ENCODE assay signal across 8 mouse cellular contexts in the genomic region with DNA sequence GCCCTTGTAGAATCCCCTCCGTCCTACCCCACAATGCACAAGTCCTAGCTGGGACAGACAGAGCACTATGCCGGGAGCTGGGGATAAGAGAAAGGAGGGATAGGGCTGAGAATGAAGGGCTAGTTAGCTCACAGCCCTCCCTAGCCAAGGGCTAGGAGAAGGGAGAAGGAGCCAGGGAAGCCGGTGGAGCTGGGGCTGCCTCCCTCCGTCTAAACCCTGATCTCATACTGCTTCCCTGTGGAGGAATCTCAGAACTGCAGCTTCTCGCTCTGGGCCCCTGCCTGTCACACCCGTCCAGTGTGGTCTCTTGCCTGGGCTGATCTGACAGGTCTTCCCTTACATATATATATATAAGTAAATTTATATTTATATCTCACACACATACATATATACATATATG.
DNase-seq lines count a peak whose midpoint lies in the region; ATAC-seq lines count a peak whose summit lies in the region.

No protein-coding gene starts in this region.

- no peak overlapping the region for H3K27ac ChIP-seq in liver, embryonic 11.5 days (ENCODE audit: low read depth, low read length)

- no peak for ATAC-seq in liver, embryonic 11.5 days (replicated peaks; ENCODE audit: low FRiP score)

- H3K9me3 ChIP-seq in liver, embryonic 11.5 days (ENCODE audit: control insufficient read depth, low read length), result no peaks in the 10 kb centered on the region

- no peak overlapping the region for H3K4me3 ChIP-seq in liver, embryonic 11.5 days (ENCODE audit: low read depth, low read length)

- WGBS in liver, embryonic 11.5 days, result 12% methylated on average over 6 of the region's 6 CpGs

- no peaks in the 10 kb centered on the region for H3K27me3 ChIP-seq in liver, embryonic 11.5 days (replicated peaks; ENCODE audit: control insufficient read depth, insufficient read depth, low read length)

- peak overlapping the region; percentile 28; the same call in 1 of the 2 replicates for H3K4me2 ChIP-seq in liver, embryonic 11.5 days

- H3K4me1 ChIP-seq in liver, embryonic 11.5 days (replicated peaks; ENCODE audit: control insufficient read depth, insufficient read depth, low read length), result no peaks in the 10 kb centered on the region

- H3K36me3 ChIP-seq in liver, embryonic 11.5 days (ENCODE audit: control insufficient read depth, insufficient read depth, low read length), result no peaks in the 10 kb centered on the region

- DNase-seq in layer of hippocampus, adult 11-12 months (ENCODE audit: low spot score), result peak; percentile 25
- no peak for DNase-seq in layer of hippocampus, adult 9-11 months
- DNase-seq in c-Kit-positive CD71-negative TER-119-negative erythroid progenitor cells, embryonic 14.5 days (ENCODE audit: low read depth), result peak; percentile 23
- peak; percentile 13 for DNase-seq in heart, adult 8-10 months (ENCODE audit: low spot score)
- DNase-seq in kidney, adult 8-10 months, result peak; percentile 50 to 58
- peak; percentile 55 for DNase-seq in liver, embryonic 11.5 days (ENCODE audit: low spot score)
- DNase-seq in neural tube, embryonic 10.5 days (ENCODE audit: extremely low spot score, low spot score), result peak; percentile 68
- DNase-seq in spleen, adult 12 weeks (ENCODE audit: low spot score), result no peak

- H3K9ac ChIP-seq in liver, embryonic 11.5 days (ENCODE audit: low read depth, low read length), result no peak overlapping the region

Comparison
In these comparisons a context has a peak if more than half of its experiments do, and no peak if none do; other contexts are left out.
1. DNase-seq: peak in layer of hippocampus, adult 11-12 months (single experiment), c-Kit-positive CD71-negative TER-119-negative erythroid progenitor cells, embryonic 14.5 days (single experiment), heart, adult 8-10 months (single experiment), kidney, adult 8-10 months (2 of 2), liver, embryonic 11.5 days (single experiment) and neural tube, embryonic 10.5 days (single experiment); none in layer of hippocampus, adult 9-11 months (single experiment) and spleen, adult 12 weeks (single experiment).